Mouse (Mus musculus) lung, embryonic 16.5 days (tissue): Measurements from ENCODE around the gene Atp5d. TPM values are rescaled to one million over a fixed set of nuclear protein-coding genes. Genes with fewer than 3 reads are reported as not detected.

Experiments used
- ATAC-seq: fragments of 200-750 bp; cut with Nextera tagmentation; 2 replicates; pipeline ENCODE4 v1.8.0; 2017; ENCODE audit warnings: low read depth, mild to moderate bottlenecking, moderate library complexity
- H3K27ac ChIP-seq: fragments of 300-500 bp; sonication (generic); 2 replicates; pipeline ENCODE4 v1.5.1; 2014; ENCODE audit warnings: mild to moderate bottlenecking, control low read depth, low read length
- H3K27me3 ChIP-seq: fragments of 300-500 bp; sonication (generic); 2 replicates; pipeline ENCODE4 v1.6.1; 2014; ENCODE audit warnings: low read depth, low read length, mixed read lengths; ENCODE audit not compliant: control insufficient read depth, insufficient read depth
- H3K36me3 ChIP-seq: fragments of 300-500 bp; sonication (generic); 2 replicates; pipeline ENCODE4 v1.6.1; 2014; ENCODE audit warnings: low read length; ENCODE audit not compliant: control insufficient read depth, insufficient read depth
- H3K4me1 ChIP-seq: fragments of 300-500 bp; sonication (generic); replicated peaks from 2 replicates; pipeline ENCODE4 v1.6.1; 2014; ENCODE audit warnings: low read length, mixed read lengths; ENCODE audit not compliant: control insufficient read depth, insufficient read depth
- H3K4me2 ChIP-seq: fragments of 300-500 bp; sonication (generic); 2 replicates; pipeline ENCODE4 v1.6.1; 2014; ENCODE audit warnings: low read depth, low read length, control low read depth
- H3K4me3 ChIP-seq: fragments of 300-500 bp; sonication (generic); 2 replicates; pipeline ENCODE4 v1.5.1; 2014; ENCODE audit warnings: mild to moderate bottlenecking, low read length, control low read depth
- H3K9ac ChIP-seq: fragments of 300-500 bp; sonication (generic); 2 replicates; pipeline ENCODE4 v1.6.1; 2014; ENCODE audit warnings: low read length, control low read depth
- H3K9me3 ChIP-seq: fragments of 300-500 bp; sonication (generic); 2 replicates; pipeline ENCODE4 v1.6.1; 2016; ENCODE audit warnings: low read length; ENCODE audit not compliant: control insufficient read depth
- WGBS: fragments of 180-500 bp; shearing (Covaris S2); extraction: QIAGEN DNeasy Blood & Tissue Kit; methylation state at CpG from one replicate; pipeline ENCODE4 v1.1.7; 2014; 5-methylcytosine and 5-hydroxymethylcytosine counted together
- polyA plus RNA-seq: library from polyadenylated mRNA; unstranded; fragments of >200 nt; fragmentation: Nextera tagmentation; extraction: Ambion mirVana; gene quantifications from 2 replicates; pipeline ENCODE4 v1.2.1, GENCODE M21; 2015

Gene Atp5d
- 534 and 552 TPM in 2 replicates for polyA plus RNA-seq

GRCm38 (mm10) chr10:80138553-80139438, at the start of gene Atp5d:
Gene Atp5d, plus strand, starts transcription at chr10:80138632.
- Histone ChIP-seq H3K9ac (peak within 1 kb of the TSS; percentile 79), H3K4me1 (peaks cover 35% of the 10 kb centered on the region), H3K27me3 (peaks cover 34% of the 10 kb centered on the region), H3K4me2 (peak within 1 kb of the TSS; percentile 100), H3K9me3 (no peaks in the 10 kb centered on the region), H3K36me3 (0 out of 2 replicates have a peak, but pooled peaks cover 3% of the 10 kb centered on the region), H3K27ac (peak within 1 kb of the TSS; percentile 75), H3K4me3 (peak within 1 kb of the TSS; percentile 74)
- ATAC-seq, result peak; percentile 3; the same call in 1 of the 2 replicates
- WGBS, result under 1% methylated on average over 46 of the region's 94 CpGs

GRCm38 (mm10) chr10:80089146-80089545, 49.3 kb upstream of the Atp5d start:
- WGBS, result 51% methylated on average over 4 of the region's 4 CpGs
- H3K4me3 ChIP-seq, result no peak overlapping the region
- ATAC-seq, result no peak

GRCm38 (mm10) chr10:80091527-80091926, 46.9 kb upstream of the Atp5d start:
- Histone ChIP-seq H3K4me1 (peaks cover 33% of the 10 kb centered on the region), H3K27ac (peak overlapping the region; percentile 39), H3K36me3 (no peaks in the 10 kb centered on the region; the same call in 1 of the 2 replicates), H3K4me2 (no peak overlapping the region), H3K27me3 (no peaks in the 10 kb centered on the region), H3K4me3 (no peak overlapping the region), H3K9me3 (no peaks in the 10 kb centered on the region), H3K9ac (no peak overlapping the region)
- WGBS, result 74% methylated on average over 6 of the region's 6 CpGs
- no peak for ATAC-seq

More at GRCm38 (mm10) chr10:80089146-80089545, 49.3 kb upstream of the Atp5d start:
- H3K4me2 ChIP-seq, result no peak overlapping the region
- H3K36me3 ChIP-seq, result no peaks in the 10 kb centered on the region; the same call in 1 of the 2 replicates
- no peak overlapping the region for H3K27ac ChIP-seq
- peaks cover 38% of the 10 kb centered on the region for H3K4me1 ChIP-seq
- no peaks in the 10 kb centered on the region for H3K9me3 ChIP-seq
- no peaks in the 10 kb centered on the region for H3K27me3 ChIP-seq
- H3K9ac ChIP-seq, result no peak overlapping the region

GRCm38 (mm10) chr10:80092690-80093089, 45.7 kb upstream of the Atp5d start:
- no peaks in the 10 kb centered on the region; the same call in 1 of the 2 replicates for H3K36me3 ChIP-seq
- H3K9ac ChIP-seq, result no peak overlapping the region
- no peaks in the 10 kb centered on the region for H3K27me3 ChIP-seq
- peak; percentile 52 for ATAC-seq
- H3K27ac ChIP-seq, result peak overlapping the region; percentile 58
- no peak overlapping the region for H3K4me2 ChIP-seq
- H3K4me3 ChIP-seq, result no peak overlapping the region
- H3K9me3 ChIP-seq, result no peaks in the 10 kb centered on the region
- WGBS, result 53% methylated on average over 5 of the region's 5 CpGs
- peaks cover 37% of the 10 kb centered on the region for H3K4me1 ChIP-seq

GRCm38 (mm10) chr10:80094085-80094484, 44.3 kb upstream of the Atp5d start:
- H3K36me3 ChIP-seq, result no peaks in the 10 kb centered on the region; the same call in 1 of the 2 replicates
- no peak overlapping the region for H3K27ac ChIP-seq
- ATAC-seq, result no peak
- no peaks in the 10 kb centered on the region for H3K27me3 ChIP-seq
- H3K4me2 ChIP-seq, result no peak overlapping the region
- H3K9ac ChIP-seq, result no peak overlapping the region
- no peaks in the 10 kb centered on the region for H3K9me3 ChIP-seq
- H3K4me3 ChIP-seq, result no peak overlapping the region
- 83% methylated on average over 6 of the region's 6 CpGs for WGBS
- H3K4me1 ChIP-seq, result peaks cover 50% of the 10 kb centered on the region

GRCm38 (mm10) chr10:80094684-80095083, 43.7 kb upstream of the Atp5d start:
- Histone ChIP-seq H3K9ac (no peak overlapping the region), H3K9me3 (no peaks in the 10 kb centered on the region), H3K27me3 (no peaks in the 10 kb centered on the region), H3K27ac (no peak overlapping the region), H3K36me3 (no peaks in the 10 kb centered on the region; the same call in 1 of the 2 replicates), H3K4me2 (no peak overlapping the region), H3K4me3 (no peak overlapping the region), H3K4me1 (peaks cover 52% of the 10 kb centered on the region)
- 81% methylated on average over 3 of the region's 3 CpGs for WGBS
- no peak for ATAC-seq

- Histone ChIP-seq H3K4me1 (peaks cover 52% of the 10 kb centered on the region), H3K9me3 (no peaks in the 10 kb centered on the region), H3K27me3 (no peaks in the 10 kb centered on the region), H3K4me3 (no peak overlapping the region), H3K36me3 (no peaks in the 10 kb centered on the region; the same call in 1 of the 2 replicates), H3K4me2 (no peak overlapping the region), H3K27ac (peak overlapping the region; percentile 53), H3K9ac (peak overlapping the region; percentile 13; the same call in 1 of the 2 replicates)
- WGBS, result 73% methylated on average over 5 of the region's 5 CpGs
- 0 out of 2 replicates have a peak, but pooled peaks have one; percentile 27 for ATAC-seq
These were observed 42.9 kb upstream of the Atp5d start for GRCm38 (mm10) chr10:80095547-80095946.

GRCm38 (mm10) chr10:80097275-80097674, 41.2 kb upstream of the Atp5d start:
- WGBS, result 6% methylated on average over 7 of the region's 7 CpGs
- peak; percentile 77 for ATAC-seq
- H3K27me3 ChIP-seq, result no peaks in the 10 kb centered on the region
- H3K9me3 ChIP-seq, result no peaks in the 10 kb centered on the region
- H3K9ac ChIP-seq, result peak overlapping the region; percentile 31; the same call in 1 of the 2 replicates
- no peaks in the 10 kb centered on the region for H3K36me3 ChIP-seq
- H3K4me3 ChIP-seq, result no peak overlapping the region
- H3K4me2 ChIP-seq, result peak overlapping the region; percentile 37; the same call in 1 of the 2 replicates
- H3K4me1 ChIP-seq, result peaks cover 53% of the 10 kb centered on the region
- H3K27ac ChIP-seq, result peak overlapping the region; percentile 89

GRCm38 (mm10) chr10:80098630-80099029, 39.8 kb upstream of the Atp5d start:
- peak overlapping the region; percentile 89 for H3K27ac ChIP-seq
- H3K4me1 ChIP-seq, result peaks cover 50% of the 10 kb centered on the region
- WGBS, result 83% methylated on average over 5 of the region's 5 CpGs

More at GRCm38 (mm10) chr10:80098630-80099029, 39.8 kb upstream of the Atp5d start:
- Histone ChIP-seq H3K36me3 (no peaks in the 10 kb centered on the region), H3K27me3 (no peaks in the 10 kb centered on the region), H3K9me3 (no peaks in the 10 kb centered on the region), H3K9ac (no peak overlapping the region), H3K4me3 (no peak overlapping the region), H3K4me2 (no peak overlapping the region)
- ATAC-seq, result no peak
